Mouse (Mus musculus) megakaryocyte progenitor cell, adult 5-6 weeks (primary cell): ENCODE results near the gene Casq1. TPM values are rescaled to one million over a fixed set of nuclear protein-coding genes. Genes with fewer than 3 reads are reported as not detected.

Experiments
- ATAC-seq: replicated peaks from 2 replicates; pipeline ENCODE4 v1.8.0; 2016; ENCODE audit warnings: mild to moderate bottlenecking, moderate TSS enrichment, inconsistent platforms; ENCODE audit not compliant: poor library complexity
- total RNA-seq, 2 experiments: library from RNA; stranded (forward) in 1 of 2; stranded (reverse) in 1 of 2; fragments of 157-497, 149-512 nt in 1 of 2; fragments of 200-1000 nt in 1 of 2; gene quantifications; 2 replicates each; pipeline versions ENCODE4 v1.2.3 to v1.2.4; 2015 to 2017

Casq1 gene
- not detected in 2 replicates for total RNA-seq (2015)
- not detected in 2 replicates for total RNA-seq (2017)

GRCm38 (mm10) chr1:172219451-172220406 is at the start of gene Casq1:
Gene Casq1, minus strand, starts transcription at chr1:172219868.
- no peak for ATAC-seq

GRCm38 (mm10) chr1:172261477-172262078 is 41.9 kb upstream of the Casq1 start, which contains the start of gene Igsf8:
Gene Igsf8, plus strand, starts transcription at chr1:172261641.
- ATAC-seq: no peak

GRCm38 (mm10) chr1:172258314-172258713 is 38.6 kb upstream of the Casq1 start, which contains the start of gene Atp1a4:
Gene Atp1a4, minus strand, starts transcription at chr1:172258414.
- no peak for ATAC-seq

GRCm38 (mm10) chr1:172247679-172248078 is 28.0 kb upstream of the Casq1 start:
- peak; percentile 78 for ATAC-seq

GRCm38 (mm10) chr1:172247216-172247615 is 27.5 kb upstream of the Casq1 start:
- no peak for ATAC-seq

GRCm38 (mm10) chr1:172244645-172245044 is 25.0 kb upstream of the Casq1 start:
- ATAC-seq: peak; percentile 51

- ATAC-seq: no peak
These were observed 24.0 kb upstream of the Casq1 start for GRCm38 (mm10) chr1:172243547-172244205.

- no peak for ATAC-seq
These were observed 22.7 kb upstream of the Casq1 start for GRCm38 (mm10) chr1:172242401-172242800.

- peak; percentile 85 for ATAC-seq
These were observed 21.5 kb upstream of the Casq1 start for GRCm38 (mm10) chr1:172240945-172241708.

- ATAC-seq: no peak
These were observed 9.5 kb upstream of the Casq1 start for GRCm38 (mm10) chr1:172229215-172229614.

- ATAC-seq: no peak
These were observed 8.5 kb upstream of the Casq1 start for GRCm38 (mm10) chr1:172228209-172228608.

- ATAC-seq: no peak
These were observed 1.8 kb upstream of the Casq1 start for GRCm38 (mm10) chr1:172221297-172222063.

- ATAC-seq: no peak
These were observed 746 bp upstream of the Casq1 start for GRCm38 (mm10) chr1:172220414-172220813.

GRCm38 (mm10) chr1:172218164-172218910 is 1.3 kb downstream of the Casq1 start:
- ATAC-seq: no peak

- ATAC-seq: peak; percentile 100
These were observed 2.5 kb downstream of the Casq1 start for GRCm38 (mm10) chr1:172217148-172217547.

- ATAC-seq: no peak
These were observed 4.9 kb downstream of the Casq1 start for GRCm38 (mm10) chr1:172214748-172215147.

GRCm38 (mm10) chr1:172213771-172214170 is 5.9 kb downstream of the Casq1 start:
- ATAC-seq: no peak

- ATAC-seq: no peak
These were observed 6.9 kb downstream of the Casq1 start for GRCm38 (mm10) chr1:172212776-172213175.

- ATAC-seq: peak; percentile 49
These were observed 12.5 kb downstream of the Casq1 start for GRCm38 (mm10) chr1:172207111-172207584.
